Mouse (Mus musculus) neural tube, embryonic 13.5 days (tissue): ENCODE data around the gene Tuba1c. TPM values are rescaled to one million over a fixed set of nuclear protein-coding genes. Genes with fewer than 3 reads are reported as not detected.
A peak's percentile ranks its signal among the peaks of the same experiment; 100 is the strongest.

Experiments used
- ATAC-seq: fragments of 200-750 bp; cut with Nextera tagmentation; 2 replicates; pipeline ENCODE4 v1.8.0; 2017; ENCODE audit warnings: low read depth, mild to moderate bottlenecking, moderate TSS enrichment, moderate library complexity
- H3K27ac ChIP-seq: fragments of 300-500 bp; sonication (generic); replicated peaks from 2 replicates; pipeline ENCODE4 v1.5.1; 2015; ENCODE audit warnings: moderate library complexity, mild to moderate bottlenecking, inconsistent platforms
- H3K27me3 ChIP-seq: fragments of 300-500 bp; sonication (generic); 2 replicates; pipeline ENCODE4 v1.6.1; 2015; ENCODE audit warnings: mild to moderate bottlenecking, inconsistent platforms
- H3K36me3 ChIP-seq: fragments of 300-500 bp; sonication (generic); 2 replicates; pipeline ENCODE4 v1.6.1; 2015; ENCODE audit warnings: mild to moderate bottlenecking, inconsistent platforms
- H3K4me1 ChIP-seq: fragments of 300-500 bp; sonication (generic); replicated peaks from 2 replicates; pipeline ENCODE4 v1.6.1; 2015; ENCODE audit warnings: inconsistent platforms
- H3K4me2 ChIP-seq: fragments of 300-500 bp; sonication (generic); 2 replicates; pipeline ENCODE4 v1.6.1; 2015; ENCODE audit warnings: inconsistent platforms, mild to moderate bottlenecking, moderate library complexity
- H3K4me3 ChIP-seq: fragments of 300-500 bp; sonication (generic); 2 replicates; pipeline ENCODE4 v1.5.1; 2015; ENCODE audit warnings: mild to moderate bottlenecking, inconsistent platforms
- H3K9ac ChIP-seq: fragments of 300-500 bp; sonication (generic); 2 replicates; pipeline ENCODE4 v1.6.1; 2015; ENCODE audit warnings: moderate library complexity, mild to moderate bottlenecking, inconsistent platforms
- H3K9me3 ChIP-seq: fragments of 300-500 bp; sonication (generic); 2 replicates; pipeline ENCODE4 v1.6.1; 2016; ENCODE audit warnings: inconsistent platforms
- WGBS: fragments of 180-500 bp; shearing (Covaris S2); methylation state at CpG from one replicate; pipeline ENCODE4 v1.1.7; 2015; 5-methylcytosine and 5-hydroxymethylcytosine counted together
- polyA plus RNA-seq: library from polyadenylated mRNA; unstranded; fragments of >200 nt; fragmentation: Nextera tagmentation; extraction: Ambion mirVana; gene quantifications from 2 replicates; pipeline ENCODE4 v1.2.1, GENCODE M21; 2015

Tuba1c gene
- polyA plus RNA-seq, 1 experiment from 2014 or later = 25.6 TPM

DNA sequence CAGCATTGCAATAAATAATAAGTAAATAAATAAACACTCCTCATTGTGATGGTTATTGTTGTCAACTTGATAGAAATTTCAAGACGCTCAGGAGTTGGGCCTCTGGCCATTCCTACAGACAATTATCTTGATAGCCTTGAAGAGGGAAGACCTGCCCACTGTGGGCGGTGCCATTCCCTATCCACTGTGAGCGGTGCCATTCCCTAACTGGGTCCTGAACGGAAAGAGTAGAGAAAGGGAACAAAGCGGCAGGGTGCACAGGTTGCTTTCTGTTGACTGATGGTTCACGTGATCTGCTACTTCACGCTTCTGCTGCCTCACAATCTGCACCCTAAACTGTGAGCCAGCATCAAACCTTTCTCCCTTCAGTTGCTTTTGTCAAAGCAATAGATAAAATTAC lies 8.4 kb upstream of the Tuba1c start:
- peaks cover 23% of the 10 kb centered on the region; the same call in 1 of the 2 replicates for H3K4me1 ChIP-seq
- WGBS = 95% methylated on average over 7 of the region's 7 CpGs

DNA sequence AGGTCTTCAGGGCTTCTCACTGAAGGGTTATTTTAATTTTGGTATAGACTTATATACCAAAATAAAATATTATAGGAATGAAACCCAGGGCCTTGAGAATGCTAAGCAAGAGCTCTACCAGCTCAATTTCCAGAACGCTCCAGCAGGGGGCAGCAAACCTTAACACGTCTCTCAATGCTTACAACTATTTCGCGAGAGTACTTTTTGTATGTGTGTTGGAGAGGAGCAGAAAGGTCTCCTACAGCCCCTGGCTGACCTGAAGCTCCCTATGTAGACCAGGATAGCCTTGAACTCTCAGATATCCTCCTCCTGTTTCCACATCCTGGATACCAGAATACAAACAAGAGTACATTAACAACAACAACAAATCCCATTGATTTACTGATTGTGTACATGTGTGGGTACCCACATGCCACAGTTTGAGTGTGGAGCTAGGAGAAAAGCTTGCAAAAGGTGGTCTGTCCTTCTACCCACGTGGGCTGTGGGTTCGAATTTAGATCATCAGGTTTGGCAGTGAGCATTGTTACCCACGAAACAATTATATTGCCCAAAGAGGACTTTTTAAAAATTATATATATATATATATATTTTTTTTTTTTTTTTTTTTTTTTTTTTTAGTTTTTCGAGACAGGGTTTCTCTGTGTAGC lies 4.9 kb upstream of the Tuba1c start:
- Histone ChIP-seq H3K27ac (no peak overlapping the region), H3K9ac (no peak overlapping the region), H3K27me3 (peaks cover 7% of the 10 kb centered on the region), H3K36me3 (no peaks in the 10 kb centered on the region), H3K9me3 (no peaks in the 10 kb centered on the region), H3K4me1 (peaks cover 9% of the 10 kb centered on the region), H3K4me3 (no peak overlapping the region), H3K4me2 (no peak overlapping the region)
- whole genome bisulfite sequencing = 21% methylated on average over 7 of the region's 8 CpGs
- no peak for ATAC-seq

More for the DNA sequence above, 8.4 kb upstream of the Tuba1c start:
- Histone ChIP-seq H3K27me3 (no peaks in the 10 kb centered on the region), H3K9ac (no peak overlapping the region), H3K9me3 (no peaks in the 10 kb centered on the region), H3K4me2 (no peak overlapping the region), H3K4me3 (no peak overlapping the region), H3K36me3 (no peaks in the 10 kb centered on the region), H3K27ac (no peak overlapping the region)
- ATAC-seq = no peak

DNA sequence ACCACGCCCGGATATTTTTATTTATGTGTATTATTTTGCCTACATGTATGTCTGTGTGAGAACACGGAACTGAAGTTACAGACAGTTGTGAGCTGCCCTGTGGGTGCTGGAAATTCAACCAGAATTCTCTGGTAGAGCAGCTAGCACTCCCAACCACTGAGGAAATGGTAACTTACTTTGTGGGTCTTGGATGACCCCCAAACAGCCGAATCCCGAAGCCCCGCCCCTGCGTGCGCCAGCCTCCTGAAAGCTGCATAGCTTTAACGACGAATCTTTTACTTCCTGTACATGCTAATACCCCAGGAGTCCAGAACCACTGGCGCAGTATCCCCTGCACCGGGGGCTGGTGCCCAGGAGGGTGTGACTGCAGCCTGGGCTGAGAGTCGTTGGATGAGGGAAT lies 4.3 kb upstream of the Tuba1c start:
- Histone ChIP-seq H3K4me2 (no peak overlapping the region), H3K27ac (no peak overlapping the region), H3K36me3 (no peaks in the 10 kb centered on the region), H3K9ac (no peak overlapping the region), H3K9me3 (no peaks in the 10 kb centered on the region), H3K4me1 (peaks cover 16% of the 10 kb centered on the region), H3K4me3 (no peak overlapping the region), H3K27me3 (peaks cover 14% of the 10 kb centered on the region)
- no peak for ATAC-seq
- 70% methylated on average over 13 of the region's 13 CpGs for WGBS

DNA sequence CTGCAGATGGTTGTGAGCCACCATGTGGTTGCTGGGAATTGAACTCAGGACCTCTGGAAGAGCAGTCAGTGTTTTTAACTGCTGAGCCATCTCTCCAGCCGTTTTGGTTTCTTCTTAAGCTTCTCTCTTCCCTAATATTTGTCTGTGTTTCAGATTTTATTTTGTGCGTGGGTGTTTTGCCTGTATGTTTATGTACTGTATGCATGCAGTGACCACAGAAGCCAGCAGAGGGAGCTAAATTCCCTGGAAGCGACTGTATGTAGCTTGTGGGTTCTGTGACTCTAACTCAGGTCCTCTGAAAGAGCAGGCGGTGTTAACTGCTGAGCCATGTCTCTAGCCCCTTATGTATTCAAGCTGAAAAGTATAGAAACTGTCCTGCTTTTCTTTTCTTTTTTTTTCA lies 3.4 kb upstream of the Tuba1c start:
- Histone ChIP-seq H3K9ac (no peak overlapping the region), H3K4me2 (no peak overlapping the region), H3K27ac (no peak overlapping the region), H3K9me3 (no peaks in the 10 kb centered on the region), H3K4me3 (no peak overlapping the region), H3K4me1 (peaks cover 19% of the 10 kb centered on the region), H3K27me3 (peaks cover 20% of the 10 kb centered on the region), H3K36me3 (no peaks in the 10 kb centered on the region)
- no peak for ATAC-seq
- WGBS = 52% methylated on average over 4 of the region's 4 CpGs

DNA sequence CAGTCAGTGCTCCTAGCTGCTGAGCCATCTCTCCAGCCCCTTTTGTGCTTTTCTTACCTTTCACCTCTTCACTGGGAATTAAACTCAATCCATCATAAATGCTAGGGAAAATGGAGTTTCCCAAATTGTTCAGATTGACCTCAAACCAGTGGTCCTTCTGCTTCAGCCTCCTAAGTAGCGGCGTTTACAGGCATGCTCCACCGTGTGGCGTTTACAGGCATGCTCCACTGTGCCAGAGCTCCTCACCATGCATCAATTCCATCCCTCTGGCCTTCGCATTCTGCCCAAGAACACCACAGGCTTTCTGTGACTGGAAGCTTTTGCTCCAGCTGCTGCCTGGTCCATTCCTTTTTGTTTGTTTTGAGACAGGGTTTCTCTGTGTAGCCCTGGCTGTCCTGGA lies 2.6 kb upstream of the Tuba1c start:
- ATAC-seq = no peak
- Histone ChIP-seq H3K4me3 (no peak overlapping the region), H3K9me3 (no peaks in the 10 kb centered on the region), H3K27me3 (peaks cover 22% of the 10 kb centered on the region), H3K27ac (no peak overlapping the region), H3K4me2 (no peak overlapping the region), H3K9ac (no peak overlapping the region), H3K36me3 (no peaks in the 10 kb centered on the region), H3K4me1 (peaks cover 22% of the 10 kb centered on the region)
- WGBS = 70% methylated on average over 5 of the region's 5 CpGs

DNA sequence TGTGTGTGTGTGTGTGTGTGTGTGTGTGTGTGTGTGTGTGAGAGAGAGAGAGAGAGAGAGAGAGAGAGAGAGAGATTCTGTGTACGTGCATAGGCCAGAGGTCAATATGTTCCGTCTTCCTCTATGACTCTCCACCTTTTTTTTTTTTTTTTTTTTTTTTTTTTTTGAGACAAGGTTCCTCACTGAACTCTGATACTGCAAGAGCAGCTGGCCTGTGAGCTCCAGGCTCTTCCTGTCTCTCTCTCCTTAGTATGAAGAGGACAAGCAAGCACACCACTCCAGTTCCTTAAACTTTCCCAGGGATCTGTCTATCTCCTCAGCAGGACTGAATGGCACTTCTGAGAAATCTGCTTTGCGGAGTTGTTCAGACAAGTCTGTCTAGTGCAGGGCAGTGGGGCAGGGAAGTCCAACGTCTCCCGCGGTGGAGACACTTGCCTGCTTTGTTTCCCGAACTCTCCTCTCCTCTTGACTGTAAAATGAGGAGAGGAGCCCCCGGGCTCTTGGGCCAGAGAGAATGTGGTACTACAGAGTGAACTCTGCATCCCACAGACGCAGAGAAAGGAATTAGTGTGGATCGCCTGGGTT lies 725 bp upstream of the Tuba1c start:
- H3K9me3 ChIP-seq = no peaks in the 10 kb centered on the region
- peak overlapping the region; percentile 4; the same call in 1 of the 2 replicates for H3K27ac ChIP-seq
- peak overlapping the region; percentile 74 for H3K4me2 ChIP-seq
- ATAC-seq = no peak; the same call in 1 of the 2 replicates
- H3K4me1 ChIP-seq = peaks cover 29% of the 10 kb centered on the region
- 0 out of 2 replicates have a peak overlapping the region, but pooled peaks have one; percentile 55 for H3K9ac ChIP-seq
- H3K4me3 ChIP-seq = peak overlapping the region; percentile 43
- 9% methylated on average over 10 of the region's 10 CpGs for WGBS
- peaks cover 22% of the 10 kb centered on the region for H3K27me3 ChIP-seq
- H3K36me3 ChIP-seq = no peaks in the 10 kb centered on the region

DNA sequence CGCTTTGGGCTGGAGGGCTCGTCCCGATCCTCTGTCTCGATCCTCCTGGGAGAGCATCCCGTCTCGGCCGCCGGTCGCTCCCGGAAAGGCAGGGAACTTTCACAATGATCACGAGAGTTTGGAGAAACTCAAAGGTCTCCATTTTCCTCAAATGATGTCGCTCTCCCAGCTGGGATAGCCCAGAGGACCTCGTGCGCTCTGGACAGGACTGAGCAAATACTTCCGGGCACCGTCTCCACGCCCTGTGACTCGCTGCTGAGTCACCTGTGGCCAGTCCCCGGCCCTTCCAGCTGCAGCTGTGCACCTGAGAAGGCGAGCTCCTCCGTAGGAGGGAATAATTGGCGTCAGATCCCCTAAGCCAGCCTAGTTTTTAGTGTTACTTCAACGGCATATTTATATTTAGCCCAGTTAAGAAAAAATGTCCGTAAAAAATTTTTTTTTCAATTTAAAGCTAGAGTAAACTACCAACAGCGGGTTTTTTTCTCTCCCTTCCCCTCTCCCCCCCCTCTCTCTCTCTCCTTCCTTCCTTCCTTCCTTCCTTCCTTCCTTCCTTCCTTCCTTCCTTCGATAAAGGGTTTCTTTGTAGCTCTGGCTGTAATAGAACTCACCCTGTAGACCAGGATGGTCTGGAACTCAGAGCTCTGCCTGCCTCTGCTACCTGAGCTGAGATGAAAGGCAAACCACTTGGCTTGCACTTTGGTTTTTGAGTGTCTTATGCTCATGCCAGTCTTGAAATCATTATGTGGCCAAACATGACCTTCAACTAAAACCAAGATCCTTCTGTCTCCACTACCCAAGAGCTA lies 1.1 kb downstream of the Tuba1c start:
- ATAC-seq = no peak
- peaks cover 22% of the 10 kb centered on the region for H3K27me3 ChIP-seq
- no peaks in the 10 kb centered on the region for H3K9me3 ChIP-seq
- peak overlapping the region; percentile 74 for H3K4me2 ChIP-seq
- no peaks in the 10 kb centered on the region for H3K36me3 ChIP-seq
- peak overlapping the region; percentile 55 for H3K9ac ChIP-seq
- H3K27ac ChIP-seq = no peak overlapping the region
- H3K4me3 ChIP-seq = peak overlapping the region; percentile 43
- 13% methylated on average over 26 of the region's 26 CpGs for WGBS
- peaks cover 29% of the 10 kb centered on the region for H3K4me1 ChIP-seq

DNA sequence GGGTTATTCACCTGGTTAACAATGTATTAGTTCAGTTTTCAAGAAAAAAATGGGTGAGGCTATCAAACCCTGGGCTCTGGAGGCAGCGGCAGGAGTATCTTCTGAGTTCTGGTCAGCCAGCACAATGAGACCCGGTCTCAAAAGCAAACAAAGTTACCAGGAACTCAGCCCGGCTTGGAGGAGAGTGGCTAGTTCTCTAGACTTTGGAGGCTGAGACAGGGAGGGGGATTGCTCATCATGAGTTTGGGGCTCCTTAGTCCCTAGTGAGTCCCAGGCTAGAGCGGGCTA lies 1.6 kb downstream of the Tuba1c start:
- Histone ChIP-seq H3K4me3 (peak overlapping the region; percentile 43), H3K4me2 (peak overlapping the region; percentile 74), H3K9me3 (no peaks in the 10 kb centered on the region), H3K4me1 (peaks cover 29% of the 10 kb centered on the region), H3K27me3 (peaks cover 22% of the 10 kb centered on the region), H3K9ac (no peak overlapping the region), H3K36me3 (no peaks in the 10 kb centered on the region), H3K27ac (no peak overlapping the region)
- no peak for ATAC-seq
- WGBS = 82% methylated on average over 4 of the region's 4 CpGs

DNA sequence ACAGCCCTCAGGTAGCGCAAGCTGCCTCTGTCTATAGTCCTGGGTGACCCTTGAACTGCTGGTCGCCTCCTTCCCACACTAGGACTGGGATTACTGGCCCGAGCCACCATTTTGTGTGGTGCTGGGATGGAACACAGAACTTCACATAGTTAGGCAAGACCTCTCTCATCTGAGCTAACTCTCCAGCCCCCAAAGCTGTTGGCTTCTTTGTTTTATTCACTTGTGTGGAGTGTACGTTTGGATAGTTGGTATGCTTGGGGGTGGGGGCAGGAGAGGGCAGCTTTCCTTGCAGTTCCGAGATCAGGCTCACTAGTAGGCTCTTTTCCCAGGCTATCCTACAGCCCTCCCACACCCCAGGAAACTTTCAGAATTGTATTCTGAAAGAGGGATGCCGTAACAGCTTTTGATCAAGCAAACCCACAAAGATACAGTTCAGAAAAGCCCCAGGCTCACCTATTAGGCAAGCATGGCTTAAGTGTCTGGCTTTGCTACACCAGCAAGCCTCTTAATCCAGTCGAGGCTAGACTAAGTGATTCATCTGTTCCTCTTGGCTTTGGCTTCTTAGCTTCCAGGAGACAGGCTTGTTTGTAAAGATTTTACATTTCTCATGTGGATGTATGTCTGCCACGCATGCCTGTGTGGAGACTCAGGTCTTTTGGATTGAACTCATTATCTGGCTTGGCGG lies 2.5 kb downstream of the Tuba1c start:
- Histone ChIP-seq H3K4me2 (peak overlapping the region; percentile 74), H3K4me3 (0 out of 2 replicates have a peak overlapping the region, but pooled peaks have one; percentile 4), H3K9me3 (no peaks in the 10 kb centered on the region), H3K4me1 (peaks cover 29% of the 10 kb centered on the region), H3K27ac (no peak overlapping the region), H3K27me3 (peaks cover 22% of the 10 kb centered on the region), H3K9ac (0 out of 2 replicates have a peak overlapping the region, but pooled peaks have one; percentile 19), H3K36me3 (no peaks in the 10 kb centered on the region)
- ATAC-seq = no peak
- 81% methylated on average over 9 of the region's 9 CpGs for WGBS

DNA sequence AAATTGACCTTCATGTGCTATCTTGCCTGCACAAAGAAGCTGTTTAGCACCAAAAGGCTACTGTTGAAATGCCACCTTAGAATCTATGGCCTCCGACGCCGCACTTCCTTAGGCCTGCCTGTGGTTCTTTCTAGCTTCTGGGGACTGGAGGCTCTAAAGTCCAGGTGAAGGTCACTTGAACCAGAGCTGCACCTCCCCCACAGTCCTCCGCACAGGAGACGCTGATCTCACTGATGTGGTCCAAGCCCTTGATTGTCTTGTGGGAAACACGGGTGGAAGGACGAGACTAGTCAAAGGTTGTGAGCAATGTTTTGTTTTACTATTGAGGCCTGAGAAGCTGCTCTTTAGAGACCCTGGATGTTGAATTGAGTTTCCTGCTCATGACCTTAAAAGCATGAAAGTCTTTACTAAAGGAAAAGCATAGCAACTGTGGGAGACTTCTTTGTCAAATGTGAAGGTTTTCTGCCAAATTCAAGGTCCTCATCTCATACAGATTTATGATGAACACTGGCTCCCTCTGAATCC lies 3.1 kb downstream of the Tuba1c start:
- peaks cover 29% of the 10 kb centered on the region for H3K4me1 ChIP-seq
- H3K4me2 ChIP-seq = peak overlapping the region; percentile 74
- peaks cover 22% of the 10 kb centered on the region for H3K27me3 ChIP-seq
- H3K9ac ChIP-seq = 0 out of 2 replicates have a peak overlapping the region, but pooled peaks have one; percentile 19
- WGBS = 79% methylated on average over 7 of the region's 7 CpGs
- no peak overlapping the region for H3K27ac ChIP-seq
- no peak for ATAC-seq
- H3K4me3 ChIP-seq = no peak overlapping the region
- H3K9me3 ChIP-seq = no peaks in the 10 kb centered on the region
- no peaks in the 10 kb centered on the region for H3K36me3 ChIP-seq

DNA sequence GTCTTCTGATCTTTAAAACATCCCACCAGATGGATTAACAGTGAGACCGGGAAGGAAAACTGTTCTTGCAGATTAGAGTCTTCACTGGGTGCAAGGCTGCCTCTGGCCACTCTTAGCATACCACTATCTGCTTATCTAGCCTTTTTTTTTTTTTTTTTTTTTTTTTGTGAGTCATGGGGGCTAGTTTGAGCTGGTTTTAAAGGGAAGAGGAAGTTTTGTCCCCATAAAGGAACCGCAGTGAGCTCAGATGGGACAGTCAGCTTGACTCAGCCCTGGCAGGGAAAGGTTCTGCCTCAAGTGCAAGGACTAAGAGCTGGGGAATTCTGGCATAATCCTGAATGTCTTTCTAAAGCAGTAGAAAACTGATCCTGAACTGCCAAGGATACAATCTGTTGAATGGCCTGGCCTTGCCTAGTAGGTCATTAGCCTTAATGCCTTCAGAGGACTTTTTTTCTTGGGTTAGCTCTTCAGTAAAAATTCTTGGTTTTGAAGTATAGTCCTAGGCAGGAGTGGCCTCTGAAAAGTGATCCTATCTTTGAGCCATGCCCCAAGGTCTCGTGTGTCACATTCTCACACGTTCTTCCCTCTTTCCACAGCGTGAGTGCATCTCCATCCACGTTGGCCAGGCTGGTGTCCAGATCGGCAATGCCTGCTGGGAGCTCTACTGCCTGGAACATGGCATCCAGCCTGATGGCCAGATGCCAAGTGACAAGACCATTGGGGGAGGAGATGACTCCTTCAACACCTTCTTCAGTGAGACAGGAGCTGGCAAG lies 4.0 kb downstream of the Tuba1c start:
- no peaks in the 10 kb centered on the region for H3K9me3 ChIP-seq
- peaks cover 22% of the 10 kb centered on the region for H3K27me3 ChIP-seq
- H3K4me1 ChIP-seq = peaks cover 29% of the 10 kb centered on the region
- no peak for ATAC-seq
- no peak overlapping the region for H3K4me2 ChIP-seq
- no peak overlapping the region for H3K9ac ChIP-seq
- no peak overlapping the region for H3K27ac ChIP-seq
- no peaks in the 10 kb centered on the region for H3K36me3 ChIP-seq
- WGBS = 92% methylated on average over 7 of the region's 7 CpGs
- no peak overlapping the region for H3K4me3 ChIP-seq
